Mouse (Mus musculus) midbrain, embryonic 12.5 days (tissue): ENCODE results near the gene Sf3a2. TPM values are rescaled to one million over a fixed set of nuclear protein-coding genes. Genes with fewer than 3 reads are reported as not detected.

ENCODE experiments used
- ATAC-seq: fragments of 200-750 bp; cut with Nextera tagmentation; 2 replicates; pipeline ENCODE4 v1.8.0; 2017; ENCODE audit warnings: low read depth, moderate TSS enrichment, moderate library complexity; ENCODE audit not compliant: low FRiP score
- H3K27ac ChIP-seq: fragments of 300-500 bp; sonication (generic); replicated peaks from 2 replicates; pipeline ENCODE4 v1.5.1; 2016; ENCODE audit warnings: mild to moderate bottlenecking
- H3K27me3 ChIP-seq: fragments of 300-500 bp; sonication (generic); 2 replicates; pipeline ENCODE4 v1.6.1; 2016; ENCODE audit warnings: mild to moderate bottlenecking
- H3K36me3 ChIP-seq: fragments of 300-500 bp; sonication (generic); 2 replicates; pipeline ENCODE4 v1.6.1; 2016
- H3K4me1 ChIP-seq: fragments of 300-500 bp; sonication (generic); 2 replicates; pipeline ENCODE4 v1.6.1; 2016
- H3K4me2 ChIP-seq: fragments of 300-500 bp; sonication (generic); replicated peaks from 2 replicates; pipeline ENCODE4 v1.6.1; 2016; ENCODE audit warnings: mild to moderate bottlenecking, moderate library complexity
- H3K4me3 ChIP-seq: fragments of 300-500 bp; sonication (generic); 2 replicates; pipeline ENCODE4 v1.5.1; 2016; ENCODE audit warnings: mild to moderate bottlenecking
- H3K9ac ChIP-seq: fragments of 300-500 bp; sonication (generic); replicated peaks from 2 replicates; pipeline ENCODE4 v1.6.1; 2016; ENCODE audit warnings: mild to moderate bottlenecking, moderate library complexity
- H3K9me3 ChIP-seq: fragments of 300-500 bp; sonication (generic); 2 replicates; pipeline ENCODE4 v1.6.1; 2016; ENCODE audit warnings: mild to moderate bottlenecking
- WGBS: fragments of 180-500 bp; shearing (Covaris S2); methylation state at CpG from one replicate; pipeline ENCODE4 v1.1.7; 2016; 5-methylcytosine and 5-hydroxymethylcytosine counted together
- polyA plus RNA-seq: library from polyadenylated mRNA; unstranded; fragments of >200 nt; fragmentation: Nextera tagmentation; extraction: Ambion mirVana; gene quantifications from 2 replicates; pipeline ENCODE4 v1.2.1, GENCODE M21; 2016

Gene Sf3a2
- polyA plus RNA-seq, 1 experiment from 2014 or later = 68.5 TPM

GRCm38 (mm10) chr10:80758651-80759050 is 39.3 kb upstream of the Sf3a2 start:
- Histone ChIP-seq H3K9me3 (no peaks in the 10 kb centered on the region), H3K27ac (no peak overlapping the region), H3K27me3 (no peaks in the 10 kb centered on the region), H3K4me2 (no peak overlapping the region), H3K9ac (no peak overlapping the region), H3K4me1 (peaks cover 30% of the 10 kb centered on the region), H3K36me3 (no peaks in the 10 kb centered on the region), H3K4me3 (no peak overlapping the region)
- WGBS = 87% methylated on average over 7 of the region's 7 CpGs
- ATAC-seq = no peak

GRCm38 (mm10) chr10:80760596-80761524 is 37.1 kb upstream of the Sf3a2 start:
- no peaks in the 10 kb centered on the region for H3K9me3 ChIP-seq
- H3K27ac ChIP-seq = no peak overlapping the region
- WGBS = 91% methylated on average over 4 of the region's 4 CpGs
- peaks cover 29% of the 10 kb centered on the region for H3K4me1 ChIP-seq
- no peak overlapping the region for H3K4me2 ChIP-seq
- H3K9ac ChIP-seq = no peak overlapping the region
- no peak for ATAC-seq
- H3K36me3 ChIP-seq = peaks cover 13% of the 10 kb centered on the region
- no peaks in the 10 kb centered on the region for H3K27me3 ChIP-seq
- no peak overlapping the region for H3K4me3 ChIP-seq

- H3K36me3 ChIP-seq = peaks cover 23% of the 10 kb centered on the region
- H3K9ac ChIP-seq = no peak overlapping the region
- WGBS = 68% methylated on average over 3 of the region's 3 CpGs
- H3K27ac ChIP-seq = no peak overlapping the region
- H3K4me2 ChIP-seq = no peak overlapping the region
- no peaks in the 10 kb centered on the region for H3K27me3 ChIP-seq
- no peaks in the 10 kb centered on the region for H3K9me3 ChIP-seq
- no peak for ATAC-seq
- H3K4me1 ChIP-seq = peaks cover 19% of the 10 kb centered on the region
- H3K4me3 ChIP-seq = no peak overlapping the region
Observed at GRCm38 (mm10) chr10:80761821-80762220, 36.2 kb upstream of the Sf3a2 start.

DNA sequence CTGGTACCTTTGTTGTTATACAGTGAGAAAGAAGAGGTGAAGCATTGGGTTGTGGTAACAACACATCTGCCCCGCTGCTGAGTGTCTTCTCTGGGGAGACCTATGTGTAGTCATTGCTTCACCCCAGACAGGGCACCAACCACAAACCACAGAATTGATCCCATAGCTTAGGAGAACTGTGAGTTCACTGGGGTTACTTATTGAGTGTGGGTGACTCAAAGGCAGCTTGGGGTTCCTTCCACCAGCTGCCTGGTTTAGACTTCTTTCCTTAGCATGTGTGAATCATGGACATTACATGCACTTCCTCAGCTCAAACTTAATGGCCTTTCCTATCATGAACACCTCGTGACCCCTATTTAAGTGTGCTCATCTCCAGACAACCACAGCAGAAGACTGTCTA is 34.5 kb upstream of the Sf3a2 start:
- H3K36me3 ChIP-seq = peaks cover 37% of the 10 kb centered on the region
- no peak overlapping the region for H3K9ac ChIP-seq
- no peak overlapping the region for H3K4me2 ChIP-seq
- H3K27ac ChIP-seq = no peak overlapping the region
- H3K9me3 ChIP-seq = no peaks in the 10 kb centered on the region
- H3K4me3 ChIP-seq = no peak overlapping the region
- no peak for ATAC-seq
- H3K4me1 ChIP-seq = peaks cover 3% of the 10 kb centered on the region; the same call in 1 of the 2 replicates
- H3K27me3 ChIP-seq = no peaks in the 10 kb centered on the region
- WGBS = 100% methylated on average over 2 of the region's 2 CpGs

GRCm38 (mm10) chr10:80765746-80766145 is 32.3 kb upstream of the Sf3a2 start:
- no peak overlapping the region for H3K4me2 ChIP-seq
- no peak overlapping the region for H3K9ac ChIP-seq
- no peak overlapping the region for H3K4me3 ChIP-seq
- H3K9me3 ChIP-seq = no peaks in the 10 kb centered on the region
- no peak for ATAC-seq
- no peaks in the 10 kb centered on the region for H3K4me1 ChIP-seq
- H3K36me3 ChIP-seq = peaks cover 57% of the 10 kb centered on the region
- H3K27me3 ChIP-seq = no peaks in the 10 kb centered on the region
- WGBS = 89% methylated on average over 2 of the region's 2 CpGs
- no peak overlapping the region for H3K27ac ChIP-seq

- H3K9ac ChIP-seq = peak overlapping the region; percentile 6; the same call in 1 of the 2 replicates
- no peaks in the 10 kb centered on the region for H3K9me3 ChIP-seq
- no peak overlapping the region for H3K4me2 ChIP-seq
- H3K4me3 ChIP-seq = no peak overlapping the region
- WGBS = 83% methylated on average over 10 of the region's 10 CpGs
- H3K27ac ChIP-seq = no peak overlapping the region
- no peaks in the 10 kb centered on the region for H3K4me1 ChIP-seq
- ATAC-seq = no peak
- H3K27me3 ChIP-seq = no peaks in the 10 kb centered on the region
- peaks cover 63% of the 10 kb centered on the region for H3K36me3 ChIP-seq
Observed at GRCm38 (mm10) chr10:80766161-80766815, 31.7 kb upstream of the Sf3a2 start.

DNA sequence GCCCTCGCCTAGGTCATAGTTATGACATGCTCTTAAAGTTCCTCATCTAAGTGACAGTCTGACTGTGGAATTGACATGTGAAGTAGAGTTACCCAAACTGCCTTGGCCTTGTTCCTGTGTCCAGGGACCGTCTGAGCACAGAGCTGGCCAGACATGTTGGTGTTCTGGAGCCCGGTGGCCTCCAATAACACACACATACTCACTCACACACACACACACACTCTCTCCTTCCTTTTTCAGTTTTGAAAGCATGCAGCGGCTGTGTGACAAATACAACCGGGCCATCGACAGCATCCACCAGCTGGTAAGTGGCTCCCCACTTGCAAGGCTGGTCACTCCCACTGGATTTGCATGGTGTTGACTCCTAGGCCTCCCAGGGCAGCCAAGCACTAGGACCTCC is 29.6 kb upstream of the Sf3a2 start:
- Histone ChIP-seq H3K9ac (no peak overlapping the region), H3K27me3 (no peaks in the 10 kb centered on the region), H3K36me3 (peaks cover 83% of the 10 kb centered on the region), H3K4me2 (no peak overlapping the region), H3K4me1 (no peaks in the 10 kb centered on the region), H3K27ac (no peak overlapping the region), H3K4me3 (no peak overlapping the region), H3K9me3 (no peaks in the 10 kb centered on the region)
- 92% methylated on average over 6 of the region's 6 CpGs for WGBS
- ATAC-seq = no peak

DNA sequence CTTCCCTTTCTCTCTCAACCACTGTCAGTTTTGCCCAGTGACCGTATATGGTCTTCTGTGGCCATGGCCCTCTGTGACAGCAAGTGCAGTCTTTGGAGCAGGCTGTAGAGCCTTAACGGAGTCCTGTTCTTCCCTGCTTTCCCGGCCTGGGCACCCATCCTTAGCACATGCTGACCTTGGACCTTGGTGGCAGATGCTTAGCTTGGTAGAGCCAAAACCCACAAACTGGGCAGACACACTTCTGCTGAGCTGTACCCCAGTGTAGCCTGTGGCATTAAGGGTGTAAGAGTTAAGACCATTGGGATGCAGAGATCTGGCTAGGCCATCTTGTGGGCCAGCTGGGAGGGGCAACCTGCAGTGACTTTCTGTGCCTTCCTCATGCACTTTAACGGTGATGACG is 24.2 kb upstream of the Sf3a2 start:
- no peak overlapping the region for H3K4me3 ChIP-seq
- H3K4me1 ChIP-seq = no peaks in the 10 kb centered on the region
- no peaks in the 10 kb centered on the region for H3K9me3 ChIP-seq
- H3K9ac ChIP-seq = no peak overlapping the region
- H3K27ac ChIP-seq = no peak overlapping the region
- H3K4me2 ChIP-seq = no peak overlapping the region
- peaks cover 98% of the 10 kb centered on the region for H3K36me3 ChIP-seq
- no peaks in the 10 kb centered on the region for H3K27me3 ChIP-seq
- WGBS = 88% methylated on average over 5 of the region's 5 CpGs
- ATAC-seq = no peak

GRCm38 (mm10) chr10:80774549-80774948 is 23.4 kb upstream of the Sf3a2 start:
- Histone ChIP-seq H3K36me3 (peaks cover 100% of the 10 kb centered on the region), H3K4me1 (no peaks in the 10 kb centered on the region), H3K27me3 (no peaks in the 10 kb centered on the region), H3K4me3 (no peak overlapping the region), H3K9ac (no peak overlapping the region), H3K27ac (no peak overlapping the region), H3K4me2 (no peak overlapping the region), H3K9me3 (no peaks in the 10 kb centered on the region)
- ATAC-seq = no peak; the same call in 1 of the 2 replicates
- 67% methylated on average over 2 of the region's 2 CpGs for WGBS

- 94% methylated on average over 4 of the region's 4 CpGs for WGBS
- Histone ChIP-seq H3K4me1 (no peaks in the 10 kb centered on the region), H3K9me3 (no peaks in the 10 kb centered on the region), H3K27me3 (no peaks in the 10 kb centered on the region), H3K4me2 (no peak overlapping the region), H3K36me3 (peaks cover 99% of the 10 kb centered on the region), H3K9ac (no peak overlapping the region), H3K27ac (no peak overlapping the region), H3K4me3 (no peak overlapping the region)
- ATAC-seq = no peak
Observed at GRCm38 (mm10) chr10:80774981-80775380, 23.0 kb upstream of the Sf3a2 start.

DNA sequence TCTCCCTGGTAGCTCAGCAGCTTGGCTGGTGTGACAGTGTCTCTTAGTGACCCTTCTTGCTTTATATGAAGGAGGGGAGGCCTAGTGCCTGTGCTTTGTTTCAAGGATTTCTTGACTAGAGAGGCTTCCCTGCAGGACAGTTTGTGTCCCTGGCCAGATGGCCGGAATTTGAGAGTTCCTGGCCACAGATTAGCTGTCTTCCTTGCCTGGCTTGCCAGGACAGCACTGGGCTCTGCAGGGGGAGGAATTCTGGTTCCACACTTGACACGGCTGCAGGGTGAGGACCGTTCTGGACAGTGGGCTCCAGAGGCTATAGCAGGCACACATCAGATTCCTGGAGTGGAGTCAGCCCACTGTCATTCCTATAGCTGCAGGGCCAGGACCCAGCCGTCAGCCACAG is 22.3 kb upstream of the Sf3a2 start:
- WGBS = 88% methylated on average over 4 of the region's 4 CpGs
- no peak for ATAC-seq
- no peak overlapping the region for H3K4me2 ChIP-seq

DNA sequence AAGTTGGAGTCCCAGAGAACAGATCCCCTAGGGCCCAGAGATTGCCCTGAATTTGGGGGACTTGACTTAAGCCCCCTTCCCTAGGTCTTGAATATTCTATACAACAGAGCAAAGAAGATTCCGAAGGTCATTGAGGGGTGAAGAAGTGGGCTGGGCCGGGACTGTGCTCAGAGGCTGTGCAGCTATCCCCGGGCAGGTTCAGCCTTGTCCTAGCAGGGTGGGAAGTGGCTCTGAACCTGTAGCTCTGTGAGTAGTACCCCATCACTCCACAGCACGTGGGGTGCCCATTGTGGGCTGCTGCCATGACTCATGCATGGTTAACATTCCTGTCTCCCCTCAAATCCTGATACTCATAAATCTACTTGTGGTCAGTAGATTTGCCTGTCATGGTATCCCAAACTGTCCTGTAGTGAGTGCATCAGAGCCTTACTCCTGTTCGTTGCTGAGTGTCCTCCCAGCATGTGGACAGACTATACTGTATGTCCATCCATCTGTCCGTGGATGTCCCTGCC is 21.6 kb upstream of the Sf3a2 start:
- H3K9ac ChIP-seq = no peak overlapping the region
- 88% methylated on average over 6 of the region's 6 CpGs for WGBS
- no peaks in the 10 kb centered on the region for H3K27me3 ChIP-seq
- H3K36me3 ChIP-seq = peaks cover 97% of the 10 kb centered on the region
- H3K4me3 ChIP-seq = no peak overlapping the region
- ATAC-seq = no peak
- H3K27ac ChIP-seq = no peak overlapping the region
- no peaks in the 10 kb centered on the region for H3K4me1 ChIP-seq
- no peak overlapping the region for H3K4me2 ChIP-seq
- no peaks in the 10 kb centered on the region for H3K9me3 ChIP-seq

More for the DNA sequence above, 22.3 kb upstream of the Sf3a2 start:
- Histone ChIP-seq H3K4me3 (no peak overlapping the region), H3K27me3 (no peaks in the 10 kb centered on the region), H3K36me3 (peaks cover 97% of the 10 kb centered on the region), H3K4me1 (no peaks in the 10 kb centered on the region), H3K27ac (no peak overlapping the region), H3K9me3 (no peaks in the 10 kb centered on the region), H3K9ac (no peak overlapping the region)
